Mouse (Mus musculus): ENCODE measurements at regions not wholly inside any gene's neighbourhood (a gene's known extent, or its start where the extent isn't known, plus 50 kb on each side); places are given as distances from the start of the nearest gene placed in this dataset.

- WGBS: 78% methylated on average over 3 of the region's 3 CpGs
These were observed 270.9 kb upstream of the Sall1 start for GRCm38 (mm10) chr8:89314907-89315306.

GRCm38 (mm10) chr8:89310696-89311214 lies 266.8 kb upstream of the Sall1 start:
- no peak for TF ChIP-seq CTCF (IDR thresholded peaks at IDR 0.05)
- TF ChIP-seq EP300 (IDR thresholded peaks at IDR 0.05; ENCODE audit: insufficient read depth, low read depth, low read length): no peak
- TF ChIP-seq POLR2A (IDR thresholded peaks at IDR 0.05; ENCODE audit: insufficient read depth, low read depth, low read length): no peak
- Histone ChIP-seq H3K9ac (ENCODE audit: low read depth, low read length) (no peak overlapping the region), H3K4me3 (no peak overlapping the region), H3K27ac (no peak overlapping the region), H3K4me1 (ENCODE audit: control insufficient read depth, insufficient read depth, low read length) (no peaks in the 10 kb centered on the region), H3K79me2 (replicated peaks; ENCODE audit: control insufficient read depth, insufficient read depth, low read length) (no peaks in the 10 kb centered on the region), H3K27me3 (ENCODE audit: control insufficient read depth, insufficient read depth, low read length) (no peaks in the 10 kb centered on the region), H3K36me3 (ENCODE audit: control insufficient read depth, insufficient read depth, low read length) (no peaks in the 10 kb centered on the region)
- no peak for DNase-seq
- intact Hi-C loops (cut with DNase I): no loop called here
- 61% methylated on average over 5 of the region's 5 CpGs for WGBS

More at GRCm38 (mm10) chr8:89314907-89315306, 270.9 kb upstream of the Sall1 start:
- H3K4me1 ChIP-seq (ENCODE audit: control insufficient read depth, insufficient read depth, low read length): no peaks in the 10 kb centered on the region
- no peak overlapping the region for H3K4me3 ChIP-seq
- no peaks in the 10 kb centered on the region for H3K27me3 ChIP-seq (ENCODE audit: control insufficient read depth, insufficient read depth, low read length)
- intact Hi-C loops (cut with DNase I): no loop called here
- H3K27ac ChIP-seq: no peak overlapping the region
- no peaks in the 10 kb centered on the region for H3K36me3 ChIP-seq (ENCODE audit: control insufficient read depth, insufficient read depth, low read length)
- no peak overlapping the region for H3K9ac ChIP-seq (ENCODE audit: low read depth, low read length)
- H3K79me2 ChIP-seq (replicated peaks; ENCODE audit: control insufficient read depth, insufficient read depth, low read length): no peaks in the 10 kb centered on the region
- no peak for DNase-seq
- TF ChIP-seq EP300 (IDR thresholded peaks at IDR 0.05; ENCODE audit: insufficient read depth, low read depth, low read length) (no peak), CTCF (IDR thresholded peaks at IDR 0.05) (no peak), POLR2A (IDR thresholded peaks at IDR 0.05; ENCODE audit: insufficient read depth, low read depth, low read length) (no peak)

- Histone ChIP-seq H3K79me2 (replicated peaks; ENCODE audit: control insufficient read depth, insufficient read depth, low read length) (no peaks in the 10 kb centered on the region), H3K4me1 (ENCODE audit: control insufficient read depth, insufficient read depth, low read length) (no peaks in the 10 kb centered on the region), H3K27me3 (ENCODE audit: control insufficient read depth, insufficient read depth, low read length) (no peaks in the 10 kb centered on the region), H3K36me3 (ENCODE audit: control insufficient read depth, insufficient read depth, low read length) (no peaks in the 10 kb centered on the region), H3K27ac (no peak overlapping the region), H3K9ac (ENCODE audit: low read depth, low read length) (no peak overlapping the region), H3K4me3 (no peak overlapping the region)
- no peak for DNase-seq
- intact Hi-C loops (cut with DNase I): no loop called here
- TF ChIP-seq POLR2A (IDR thresholded peaks at IDR 0.05; ENCODE audit: insufficient read depth, low read depth, low read length) (no peak), EP300 (IDR thresholded peaks at IDR 0.05; ENCODE audit: insufficient read depth, low read depth, low read length) (no peak), CTCF (IDR thresholded peaks at IDR 0.05) (no peak)
- WGBS: 36% methylated on average over 4 of the region's 4 CpGs
These were observed 265.6 kb upstream of the Sall1 start for GRCm38 (mm10) chr8:89309591-89309990.

- no peak overlapping the region for H3K9ac ChIP-seq (ENCODE audit: low read depth, low read length)
- H3K36me3 ChIP-seq (ENCODE audit: control insufficient read depth, insufficient read depth, low read length): no peaks in the 10 kb centered on the region
- intact Hi-C loops (cut with DNase I): no loop called here
- 49% methylated on average over 5 of the region's 5 CpGs for WGBS
- DNase-seq: no peak
- H3K4me3 ChIP-seq: no peak overlapping the region
- H3K79me2 ChIP-seq (replicated peaks; ENCODE audit: control insufficient read depth, insufficient read depth, low read length): no peaks in the 10 kb centered on the region
- no peak overlapping the region for H3K27ac ChIP-seq
- TF ChIP-seq CTCF (IDR thresholded peaks at IDR 0.05) (no peak), POLR2A (IDR thresholded peaks at IDR 0.05; ENCODE audit: insufficient read depth, low read depth, low read length) (no peak), EP300 (IDR thresholded peaks at IDR 0.05; ENCODE audit: insufficient read depth, low read depth, low read length) (no peak)
- H3K4me1 ChIP-seq (ENCODE audit: control insufficient read depth, insufficient read depth, low read length): no peaks in the 10 kb centered on the region
- H3K27me3 ChIP-seq (ENCODE audit: control insufficient read depth, insufficient read depth, low read length): no peaks in the 10 kb centered on the region
These were observed 265.0 kb upstream of the Sall1 start for GRCm38 (mm10) chr8:89308950-89309349.

- 66% methylated on average over 8 of the region's 8 CpGs for WGBS
- H3K4me1 ChIP-seq (ENCODE audit: control insufficient read depth, insufficient read depth, low read length): no peaks in the 10 kb centered on the region
- TF ChIP-seq CTCF (IDR thresholded peaks at IDR 0.05): no peak
- no peak for TF ChIP-seq EP300 (IDR thresholded peaks at IDR 0.05; ENCODE audit: insufficient read depth, low read depth, low read length)
- TF ChIP-seq POLR2A (IDR thresholded peaks at IDR 0.05; ENCODE audit: insufficient read depth, low read depth, low read length): no peak
- no peak overlapping the region for H3K9ac ChIP-seq (ENCODE audit: low read depth, low read length)
- H3K4me3 ChIP-seq: no peak overlapping the region
- H3K27me3 ChIP-seq (ENCODE audit: control insufficient read depth, insufficient read depth, low read length): no peaks in the 10 kb centered on the region
- H3K27ac ChIP-seq: no peak overlapping the region
- no peaks in the 10 kb centered on the region for H3K36me3 ChIP-seq (ENCODE audit: control insufficient read depth, insufficient read depth, low read length)
- intact Hi-C loops (cut with DNase I): no loop called here
- no peak for DNase-seq
- H3K79me2 ChIP-seq (replicated peaks; ENCODE audit: control insufficient read depth, insufficient read depth, low read length): no peaks in the 10 kb centered on the region
These were observed 264.6 kb upstream of the Sall1 start for GRCm38 (mm10) chr8:89308532-89308931.

GRCm38 (mm10) chr8:89307601-89308000 lies 263.6 kb upstream of the Sall1 start:
- H3K4me1 ChIP-seq (ENCODE audit: control insufficient read depth, insufficient read depth, low read length): no peaks in the 10 kb centered on the region
- WGBS: 63% methylated on average over 10 of the region's 10 CpGs
- intact Hi-C loops (cut with DNase I): no loop called here

More at GRCm38 (mm10) chr8:89307601-89308000, 263.6 kb upstream of the Sall1 start:
- Histone ChIP-seq H3K36me3 (ENCODE audit: control insufficient read depth, insufficient read depth, low read length) (no peaks in the 10 kb centered on the region), H3K27me3 (ENCODE audit: control insufficient read depth, insufficient read depth, low read length) (no peaks in the 10 kb centered on the region), H3K27ac (no peak overlapping the region), H3K79me2 (replicated peaks; ENCODE audit: control insufficient read depth, insufficient read depth, low read length) (no peaks in the 10 kb centered on the region), H3K9ac (ENCODE audit: low read depth, low read length) (no peak overlapping the region), H3K4me3 (no peak overlapping the region)
- TF ChIP-seq POLR2A (IDR thresholded peaks at IDR 0.05; ENCODE audit: insufficient read depth, low read depth, low read length) (no peak), EP300 (IDR thresholded peaks at IDR 0.05; ENCODE audit: insufficient read depth, low read depth, low read length) (no peak), CTCF (IDR thresholded peaks at IDR 0.05) (no peak)
- no peak for DNase-seq
